8 mouse cellular contexts compared by ENCODE assay signal in genomic region chr12:55598887-55599561, GRCm38 (mm10). TPM values are rescaled to one million over a fixed set of nuclear protein-coding genes. Genes with fewer than 3 reads are reported as not detected.
DNase-seq lines count a peak whose midpoint lies in the region; ATAC-seq and TF ChIP-seq lines count a peak whose summit lies in the region.

Gene Insm2 (plus strand): TSS chr12:55599427.

- peaks cover 3% of the 10 kb centered on the region; the same call in 1 of the 2 replicates for H3K36me3 ChIP-seq in kidney, embryonic 16.5 days (ENCODE audit: insufficient read depth, low read length)
- H3K36me3 ChIP-seq in E14TG2a.4 (ENCODE audit: insufficient read depth, low read length), result no peaks in the 10 kb centered on the region
- H3K36me3 ChIP-seq in stomach, embryonic 14.5 days (ENCODE audit: control insufficient read depth, insufficient read depth, low read length), result no peaks in the 10 kb centered on the region

- H3K27ac ChIP-seq in kidney, embryonic 16.5 days (ENCODE audit: low read length), result no peak within 1 kb of the TSS
- H3K27ac ChIP-seq in stomach, embryonic 14.5 days (ENCODE audit: low read length), result no peak within 1 kb of the TSS

- under 1% methylated on average over 74 of the region's 77 CpGs for WGBS in kidney, embryonic 16.5 days
- WGBS in stomach, embryonic 14.5 days, result 2% methylated on average over 75 of the region's 77 CpGs

- H3K4me2 ChIP-seq in kidney, embryonic 16.5 days (replicated peaks; ENCODE audit: low read depth, low read length), result peak within 1 kb of the TSS; percentile 78
- H3K4me2 ChIP-seq in stomach, embryonic 14.5 days (replicated peaks; ENCODE audit: low read depth, low read length), result peak within 1 kb of the TSS; percentile 81

- no peaks in the 10 kb centered on the region for H3K9me3 ChIP-seq in kidney, embryonic 16.5 days (ENCODE audit: low read length)
- H3K9me3 ChIP-seq in E14TG2a.4 (ENCODE audit: low read length), result no peaks in the 10 kb centered on the region
- no peaks in the 10 kb centered on the region; the same call in 1 of the 2 replicates for H3K9me3 ChIP-seq in stomach, embryonic 14.5 days (ENCODE audit: control insufficient read depth, low read depth, low read length)

- no peak for TF ChIP-seq CTCF in E14TG2a.4 (conservative IDR thresholded peaks at IDR 0.05; ENCODE audit: low read length)

- no peak within 1 kb of the TSS for H3K9ac ChIP-seq in kidney, embryonic 16.5 days (replicated peaks; ENCODE audit: low read length)
- no peak within 1 kb of the TSS for H3K9ac ChIP-seq in stomach, embryonic 14.5 days (replicated peaks; ENCODE audit: low read depth, low read length)

- H3K4me3 ChIP-seq in kidney, embryonic 16.5 days (ENCODE audit: low read length), result peak within 1 kb of the TSS; percentile 50
- H3K4me3 ChIP-seq in E14TG2a.4 (replicated peaks; ENCODE audit: low read length), result peak within 1 kb of the TSS; percentile 85
- peak within 1 kb of the TSS; percentile 40 for H3K4me3 ChIP-seq in stomach, embryonic 14.5 days (ENCODE audit: low read depth, low read length)

- ATAC-seq in kidney, embryonic 16.5 days (ENCODE audit: low FRiP score, low TSS enrichment), result peak; percentile 78
- 0 out of 2 replicates have a peak, but pooled peaks have one; percentile 16 for ATAC-seq in granulocyte monocyte progenitor cell, adult 5-6 weeks (replicated peaks; ENCODE audit: poor library complexity, severe bottlenecking)
- ATAC-seq in stomach, embryonic 14.5 days (ENCODE audit: insufficient number of reproducible peaks, insufficient read depth, low FRiP score, low read depth), result peak; percentile 74; the same call in 1 of the 2 replicates

- H3K27me3 ChIP-seq in kidney, embryonic 16.5 days (ENCODE audit: insufficient read depth, low read length), result peaks cover 47% of the 10 kb centered on the region
- peaks cover 66% of the 10 kb centered on the region for H3K27me3 ChIP-seq in E14TG2a.4 (ENCODE audit: insufficient read depth, low read length)
- H3K27me3 ChIP-seq in stomach, embryonic 14.5 days (ENCODE audit: control insufficient read depth, insufficient read depth, low read length), result peaks cover 38% of the 10 kb centered on the region

- no peak for DNase-seq in kidney, postnatal 36 days
- DNase-seq in adrenal gland, postnatal 25 days, result peak; percentile 50
- DNase-seq in liver (peak; percentile 13), adipocyte (ENCODE audit: low spot score) (no peak)

- H3K4me1 ChIP-seq in kidney, embryonic 16.5 days (ENCODE audit: insufficient read depth, low read length), result peaks cover 23% of the 10 kb centered on the region
- peaks cover 15% of the 10 kb centered on the region for H3K4me1 ChIP-seq in E14TG2a.4 (replicated peaks; ENCODE audit: low read depth, low read length)
- H3K4me1 ChIP-seq in stomach, embryonic 14.5 days (ENCODE audit: control insufficient read depth, insufficient read depth, low read length), result peaks cover 14% of the 10 kb centered on the region; the same call in 1 of the 2 replicates

RNA-seq across cellular contexts. Expression of gene Insm2, which starts in this region (rescaled TPM):
- polyA plus RNA-seq in kidney, embryonic 16.5 days (2015; fragmentation: Nextera tagmentation; extraction: Ambion mirVana), result 0.26 and 0.40 TPM in 2 replicates
- 0.67 and 1.9 TPM in 2 replicates for total RNA-seq in adrenal gland, postnatal 25 days (2021)
- total RNA-seq in granulocyte monocyte progenitor cell, adult 5-6 weeks (2014; fragmentation: Nextera tagmentation), result not detected in 2 replicates
- total RNA-seq in granulocyte monocyte progenitor cell, adult 5-6 weeks (2017), result not detected in 2 replicates
- 0.17 and 0.42 TPM in 2 replicates for polyA plus RNA-seq in stomach, embryonic 14.5 days (2014; fragmentation: Nextera tagmentation; extraction: Ambion mirVana)

Comparison
In these comparisons a context has a peak if more than half of its experiments do, and no peak if none do; other contexts are left out.
1. Peak in ATAC-seq, H3K4me3 ChIP-seq and H3K4me2 ChIP-seq in kidney, embryonic 16.5 days; RNA of the gene not detected or under 1 TPM.
2. Peak in ATAC-seq in granulocyte monocyte progenitor cell, adult 5-6 weeks; RNA of the gene not detected or under 1 TPM.
3. Peak in ATAC-seq, H3K4me3 ChIP-seq and H3K4me2 ChIP-seq in stomach, embryonic 14.5 days; RNA of the gene not detected or under 1 TPM.
4. ATAC-seq: peak in every context shown above with its lines; median percentile 78 in kidney, embryonic 16.5 days; 74 in stomach, embryonic 14.5 days; 16 in granulocyte monocyte progenitor cell, adult 5-6 weeks.
5. DNase-seq: peak in adrenal gland, postnatal 25 days (single experiment) and liver (single experiment); none in kidney, postnatal 36 days (0 of 2) and adipocyte (single experiment).
6. Peak in every context shown above with its lines, with median percentiles within 50 percentile points of each other: H3K4me3 ChIP-seq.